Mouse (Mus musculus) bone marrow macrophage, adult 2 months (primary cell): ENCODE data around the gene Ptdss2.

Experiments used
- CTCF ChIP-seq: IDR thresholded peaks from 2 replicates; pipeline ENCODE4 v1.5.1; 2012; ENCODE audit warnings: low read depth, mild to moderate bottlenecking, low read length, moderate library complexity
- POLR2A ChIP-seq: IDR thresholded peaks from 2 replicates; pipeline ENCODE4 v1.6.1; 2012; ENCODE audit warnings: mild to moderate bottlenecking, low read depth, low read length, borderline replicate concordance

DNA sequence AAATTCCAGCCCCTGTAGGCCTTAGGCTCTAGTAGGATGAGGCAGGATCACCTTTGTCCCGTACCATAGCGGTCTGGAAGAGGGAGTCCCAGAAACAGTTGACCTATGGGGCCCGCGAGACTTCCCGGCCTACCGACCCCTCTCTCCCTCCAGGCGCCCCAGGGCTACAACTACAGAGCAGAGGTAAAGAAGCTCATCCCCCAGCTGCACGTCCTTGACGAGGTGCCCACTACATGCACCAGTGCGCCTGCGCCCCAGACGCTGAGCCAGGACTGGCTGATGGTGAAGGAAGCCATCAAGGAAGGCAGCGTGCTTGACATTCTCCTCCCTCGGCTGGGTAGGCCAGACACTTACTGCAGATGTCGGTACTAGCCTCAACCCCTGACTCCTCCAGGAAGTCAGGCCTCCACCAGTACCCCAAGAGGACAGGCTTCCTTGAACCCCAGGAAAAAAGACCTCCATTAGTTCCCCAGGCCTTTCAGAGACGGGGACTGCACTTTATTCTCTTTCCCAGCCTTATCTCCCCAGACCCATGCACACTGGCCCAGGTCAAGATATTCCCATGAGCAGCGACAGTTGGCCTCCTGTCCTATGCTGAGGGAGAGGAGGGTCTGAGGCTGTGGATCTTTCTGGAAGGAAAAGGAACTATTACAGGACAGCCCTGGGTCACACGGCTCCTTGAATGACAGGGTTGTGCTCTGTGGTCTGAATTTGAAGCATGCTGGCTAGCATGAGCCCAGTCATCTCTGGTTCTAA is 84.2 kb downstream of the Ptdss2 start:
- TF ChIP-seq CTCF = no peak
- no peak for TF ChIP-seq POLR2A
